Mouse (Mus musculus): ENCODE measurements at regions not wholly inside any gene's neighbourhood (a gene's known extent, or its start where the extent isn't known, plus 50 kb on each side); places are given as distances from the start of the nearest gene placed in this dataset.
"Not testable (repeated sequence)": the region's sequence is repeated elsewhere in the genome, so short reads cannot be mapped to it uniquely, and the experiment has no call there.

- intact Hi-C loops (cut with DNase I), result no loop called here
- no peak for DNase-seq (ENCODE audit: low spot score in 2 of 2)
Measured at GRCm38 (mm10) chr14:76964046-76964445, 72.5 kb upstream of the Ccdc122 start.

GRCm38 (mm10) chr14:76958875-76959274 is 77.7 kb upstream of the Ccdc122 start:
- intact Hi-C loops (cut with DNase I), result loop anchor here (2.0 kb wide), 1 partner anchor 72 kb away; no protein-coding TSS in a partner anchor
- DNase-seq (ENCODE audit: low spot score in 2 of 2), result peak; percentile 66 to 79

- DNase-seq (ENCODE audit: low spot score in 2 of 2), result no peak
- intact Hi-C loops (cut with DNase I), result no loop called here
Measured at GRCm38 (mm10) chr14:76957136-76957535, 79.4 kb upstream of the Ccdc122 start.

GRCm38 (mm10) chr14:76953171-76953570 is 83.4 kb upstream of the Ccdc122 start:
- no peak for DNase-seq (ENCODE audit: low spot score in 2 of 2)
- intact Hi-C loops (cut with DNase I), result loop anchor here (5.0 kb wide), 1 partner anchor 54 kb away; no protein-coding TSS in a partner anchor

- peak; percentile 57 to 75 for DNase-seq (ENCODE audit: low spot score in 2 of 2)
- intact Hi-C loops (cut with DNase I), result loop anchor here (5.0 kb wide), 1 partner anchor 56 kb away; no protein-coding TSS in a partner anchor
Measured at GRCm38 (mm10) chr14:76951450-76951849, 85.1 kb upstream of the Ccdc122 start.

- DNase-seq (ENCODE audit: low spot score in 2 of 2), result no peak
- intact Hi-C loops (cut with DNase I), result no loop called here
Measured at GRCm38 (mm10) chr14:76949388-76949787, 87.2 kb upstream of the Ccdc122 start.

GRCm38 (mm10) chr14:76948948-76949347 is 87.6 kb upstream of the Ccdc122 start:
- intact Hi-C loops (cut with DNase I), result no loop called here
- DNase-seq (ENCODE audit: low spot score in 2 of 2), result no peak

GRCm38 (mm10) chr14:76948481-76948880 is 88.1 kb upstream of the Ccdc122 start:
- intact Hi-C loops (cut with DNase I), result no loop called here

GRCm38 (mm10) chr14:76947148-76947547 is 89.4 kb upstream of the Ccdc122 start:
- intact Hi-C loops (cut with DNase I), result no loop called here
- DNase-seq (ENCODE audit: low spot score in 2 of 2), result no peak

More at GRCm38 (mm10) chr14:76948481-76948880, 88.1 kb upstream of the Ccdc122 start:
- no peak for DNase-seq (ENCODE audit: low spot score in 2 of 2)

- intact Hi-C loops (cut with DNase I), result no loop called here
- no peak for DNase-seq (ENCODE audit: low spot score in 2 of 2)
Measured at GRCm38 (mm10) chr14:76945626-76946025, 90.9 kb upstream of the Ccdc122 start.

GRCm38 (mm10) chr14:76941474-76942212 is 94.9 kb upstream of the Ccdc122 start:
- intact Hi-C loops (cut with DNase I), result no loop called here
- no peak for DNase-seq (ENCODE audit: low spot score in 2 of 2)

- intact Hi-C loops (cut with DNase I), result no loop called here
- DNase-seq (ENCODE audit: low spot score in 2 of 2), result no peak
Measured at GRCm38 (mm10) chr14:76940507-76940906, 96.1 kb upstream of the Ccdc122 start.

- intact Hi-C loops (cut with DNase I), result no loop called here
Measured at GRCm38 (mm10) chr14:76936671-76937070, 99.9 kb upstream of the Ccdc122 start.

GRCm38 (mm10) chr14:76936051-76936450 is 100.5 kb upstream of the Ccdc122 start:
- intact Hi-C loops (cut with DNase I); DNase-seq (ENCODE audit: low spot score in 2 of 2): not testable (repeated sequence)

More at GRCm38 (mm10) chr14:76936671-76937070, 99.9 kb upstream of the Ccdc122 start:
- DNase-seq (ENCODE audit: low spot score in 2 of 2), result no peak

- no peak for DNase-seq (ENCODE audit: low spot score in 2 of 2)
- intact Hi-C loops (cut with DNase I), result no loop called here
Measured at GRCm38 (mm10) chr14:76935453-76935852, 101.1 kb upstream of the Ccdc122 start.

- intact Hi-C loops (cut with DNase I), result no loop called here
- DNase-seq (ENCODE audit: low spot score in 2 of 2), result no peak
Measured at GRCm38 (mm10) chr14:76932890-76933289, 103.7 kb upstream of the Ccdc122 start.

GRCm38 (mm10) chr14:76931398-76931797 is 105.2 kb upstream of the Ccdc122 start:
- DNase-seq (ENCODE audit: low spot score in 2 of 2), result no peak

GRCm38 (mm10) chr14:76929562-76929961 is 107.0 kb upstream of the Ccdc122 start:
- intact Hi-C loops (cut with DNase I), result no loop called here
- no peak for DNase-seq (ENCODE audit: low spot score in 2 of 2)

More at GRCm38 (mm10) chr14:76931398-76931797, 105.2 kb upstream of the Ccdc122 start:
- intact Hi-C loops (cut with DNase I), result no loop called here

- intact Hi-C loops (cut with DNase I), result no loop called here
Measured at GRCm38 (mm10) chr14:76928706-76929105, 107.9 kb upstream of the Ccdc122 start.

GRCm38 (mm10) chr14:76927245-76927806 is 109.2 kb upstream of the Ccdc122 start:
- intact Hi-C loops (cut with DNase I), result no loop called here
- no peak for DNase-seq (ENCODE audit: low spot score in 2 of 2)

More at GRCm38 (mm10) chr14:76928706-76929105, 107.9 kb upstream of the Ccdc122 start:
- no peak for DNase-seq (ENCODE audit: low spot score in 2 of 2)

GRCm38 (mm10) chr14:76926416-76926815 is 110.2 kb upstream of the Ccdc122 start:
- DNase-seq (ENCODE audit: low spot score in 2 of 2), result no peak
- intact Hi-C loops (cut with DNase I), result no loop called here

All from left cerebral cortex, postnatal 14 days (tissue).